Mouse (Mus musculus): ENCODE results near the gene Tmem63c. TPM values are rescaled to one million over a fixed set of nuclear protein-coding genes. Genes with fewer than 3 reads are reported as not detected.
A peak's percentile ranks its signal among the peaks of the same experiment; 100 is the strongest.

Tmem63c gene
- polyA plus RNA-seq, 1 experiment from 2014 or later = 0.12 TPM

- Histone ChIP-seq H3K36me3 (ENCODE audit: insufficient read depth, low read length) (peaks cover 11% of the 10 kb centered on the region), H3K9me3 (ENCODE audit: low read length) (no peaks in the 10 kb centered on the region), H3K4me3 (ENCODE audit: low read depth, low read length) (no peak overlapping the region), H3K27me3 (replicated peaks; ENCODE audit: insufficient read depth, low read length) (no peaks in the 10 kb centered on the region), H3K27ac (ENCODE audit: low read length) (no peak overlapping the region), H3K9ac (replicated peaks; ENCODE audit: low read depth) (no peak overlapping the region), H3K4me1 (ENCODE audit: insufficient read depth, low read depth, low read length) (0 out of 2 replicates have a peak, but pooled peaks cover under 1% of the 10 kb centered on the region), H3K4me2 (replicated peaks; ENCODE audit: low read depth, low read length) (no peak overlapping the region)
- WGBS = 51% methylated on average over 3 of the region's 3 CpGs
- no peak for DNase-seq (ENCODE audit: low spot score)
- no peak for TF ChIP-seq EP300 (IDR thresholded peaks at IDR 0.05)
- no peak for TF ChIP-seq CTCF (IDR thresholded peaks at IDR 0.05)
- ATAC-seq = no peak
Observed at GRCm38 (mm10) chr12:87107357-87107977, 86.3 kb downstream of the Tmem63c start.

GRCm38 (mm10) chr12:87121918-87122589 is 100.9 kb downstream of the Tmem63c start:
- Histone ChIP-seq H3K36me3 (ENCODE audit: insufficient read depth, low read length) (peaks cover 11% of the 10 kb centered on the region), H3K27me3 (replicated peaks; ENCODE audit: insufficient read depth, low read length) (no peaks in the 10 kb centered on the region), H3K9ac (replicated peaks; ENCODE audit: low read depth) (no peak overlapping the region), H3K4me3 (ENCODE audit: low read depth, low read length) (no peak overlapping the region), H3K27ac (ENCODE audit: low read length) (no peak overlapping the region), H3K9me3 (ENCODE audit: low read length) (no peaks in the 10 kb centered on the region), H3K4me2 (replicated peaks; ENCODE audit: low read depth, low read length) (no peak overlapping the region), H3K4me1 (ENCODE audit: insufficient read depth, low read depth, low read length) (no peaks in the 10 kb centered on the region)
- TF ChIP-seq CTCF (IDR thresholded peaks at IDR 0.05) (no peak), EP300 (IDR thresholded peaks at IDR 0.05) (no peak)
- ATAC-seq (no peak), DNase-seq (ENCODE audit: low spot score) (no peak)
- 78% methylated on average over 4 of the region's 4 CpGs for WGBS

- Histone ChIP-seq H3K27ac (ENCODE audit: low read length) (no peak overlapping the region), H3K9ac (replicated peaks; ENCODE audit: low read depth) (no peak overlapping the region), H3K9me3 (ENCODE audit: low read length) (no peaks in the 10 kb centered on the region), H3K4me1 (ENCODE audit: insufficient read depth, low read depth, low read length) (no peaks in the 10 kb centered on the region), H3K4me2 (replicated peaks; ENCODE audit: low read depth, low read length) (no peak overlapping the region), H3K27me3 (replicated peaks; ENCODE audit: insufficient read depth, low read length) (no peaks in the 10 kb centered on the region), H3K36me3 (ENCODE audit: insufficient read depth, low read length) (peaks cover 14% of the 10 kb centered on the region), H3K4me3 (ENCODE audit: low read depth, low read length) (no peak overlapping the region)
- no peak for DNase-seq (ENCODE audit: low spot score)
- no peak for ATAC-seq
- no peak for TF ChIP-seq CTCF (IDR thresholded peaks at IDR 0.05)
- TF ChIP-seq EP300 (IDR thresholded peaks at IDR 0.05) = no peak
- 73% methylated on average over 4 of the region's 4 CpGs for WGBS
Observed at GRCm38 (mm10) chr12:87127256-87127655, 106.1 kb downstream of the Tmem63c start.

- no peak overlapping the region for H3K27ac ChIP-seq (ENCODE audit: low read length)
- H3K9ac ChIP-seq (replicated peaks; ENCODE audit: low read depth) = no peak overlapping the region
- 97% methylated on average over 4 of the region's 4 CpGs for WGBS
- no peaks in the 10 kb centered on the region for H3K4me1 ChIP-seq (ENCODE audit: insufficient read depth, low read depth, low read length)
- 0 out of 2 replicates have a peak, but pooled peaks cover 8% of the 10 kb centered on the region for H3K36me3 ChIP-seq (ENCODE audit: insufficient read depth, low read length)
- no peaks in the 10 kb centered on the region for H3K27me3 ChIP-seq (replicated peaks; ENCODE audit: insufficient read depth, low read length)
- no peaks in the 10 kb centered on the region for H3K9me3 ChIP-seq (ENCODE audit: low read length)
- no peak overlapping the region for H3K4me3 ChIP-seq (ENCODE audit: low read depth, low read length)
- no peak overlapping the region for H3K4me2 ChIP-seq (replicated peaks; ENCODE audit: low read depth, low read length)
- TF ChIP-seq EP300 (IDR thresholded peaks at IDR 0.05) = no peak
- no peak for TF ChIP-seq CTCF (IDR thresholded peaks at IDR 0.05)
- ATAC-seq (no peak), DNase-seq (ENCODE audit: low spot score) (no peak)
Observed at GRCm38 (mm10) chr12:87130224-87130623, 109.1 kb downstream of the Tmem63c start.

- no peak overlapping the region for H3K4me2 ChIP-seq (replicated peaks; ENCODE audit: low read depth, low read length)
- 44% methylated on average over 2 of the region's 2 CpGs for WGBS
- peak; percentile 12 for DNase-seq (ENCODE audit: low spot score)
Observed at GRCm38 (mm10) chr12:87131181-87131580, 110.0 kb downstream of the Tmem63c start.

GRCm38 (mm10) chr12:87131619-87132018 is 110.5 kb downstream of the Tmem63c start:
- Histone ChIP-seq H3K36me3 (ENCODE audit: insufficient read depth, low read length) (0 out of 2 replicates have a peak, but pooled peaks cover 8% of the 10 kb centered on the region), H3K4me2 (replicated peaks; ENCODE audit: low read depth, low read length) (no peak overlapping the region), H3K27me3 (replicated peaks; ENCODE audit: insufficient read depth, low read length) (no peaks in the 10 kb centered on the region), H3K9me3 (ENCODE audit: low read length) (no peaks in the 10 kb centered on the region), H3K9ac (replicated peaks; ENCODE audit: low read depth) (no peak overlapping the region), H3K4me1 (ENCODE audit: insufficient read depth, low read depth, low read length) (no peaks in the 10 kb centered on the region), H3K27ac (ENCODE audit: low read length) (no peak overlapping the region), H3K4me3 (ENCODE audit: low read depth, low read length) (no peak overlapping the region)
- WGBS = 53% methylated on average over 3 of the region's 3 CpGs
- DNase-seq (ENCODE audit: low spot score) (peak; percentile 59), ATAC-seq (no peak)
- TF ChIP-seq CTCF (IDR thresholded peaks at IDR 0.05) (peak; percentile 77), EP300 (IDR thresholded peaks at IDR 0.05) (no peak)

More at GRCm38 (mm10) chr12:87131181-87131580, 110.0 kb downstream of the Tmem63c start:
- 0 out of 2 replicates have a peak, but pooled peaks cover 8% of the 10 kb centered on the region for H3K36me3 ChIP-seq (ENCODE audit: insufficient read depth, low read length)
- ATAC-seq = no peak
- H3K27ac ChIP-seq (ENCODE audit: low read length) = no peak overlapping the region
- TF ChIP-seq CTCF (IDR thresholded peaks at IDR 0.05) = no peak
- no peak for TF ChIP-seq EP300 (IDR thresholded peaks at IDR 0.05)
- H3K4me1 ChIP-seq (ENCODE audit: insufficient read depth, low read depth, low read length) = no peaks in the 10 kb centered on the region
- no peaks in the 10 kb centered on the region for H3K9me3 ChIP-seq (ENCODE audit: low read length)
- H3K4me3 ChIP-seq (ENCODE audit: low read depth, low read length) = no peak overlapping the region
- no peak overlapping the region for H3K9ac ChIP-seq (replicated peaks; ENCODE audit: low read depth)
- no peaks in the 10 kb centered on the region for H3K27me3 ChIP-seq (replicated peaks; ENCODE audit: insufficient read depth, low read length)
